Mouse (Mus musculus) bone marrow macrophage, adult 2 months (primary cell): ENCODE data around the gene Limk1.

Experiments used
- CTCF ChIP-seq: IDR thresholded peaks from 2 replicates; pipeline ENCODE4 v1.5.1; 2012; ENCODE audit warnings: low read depth, mild to moderate bottlenecking, low read length, moderate library complexity
- POLR2A ChIP-seq: IDR thresholded peaks from 2 replicates; pipeline ENCODE4 v1.6.1; 2012; ENCODE audit warnings: mild to moderate bottlenecking, low read depth, low read length, borderline replicate concordance

DNA sequence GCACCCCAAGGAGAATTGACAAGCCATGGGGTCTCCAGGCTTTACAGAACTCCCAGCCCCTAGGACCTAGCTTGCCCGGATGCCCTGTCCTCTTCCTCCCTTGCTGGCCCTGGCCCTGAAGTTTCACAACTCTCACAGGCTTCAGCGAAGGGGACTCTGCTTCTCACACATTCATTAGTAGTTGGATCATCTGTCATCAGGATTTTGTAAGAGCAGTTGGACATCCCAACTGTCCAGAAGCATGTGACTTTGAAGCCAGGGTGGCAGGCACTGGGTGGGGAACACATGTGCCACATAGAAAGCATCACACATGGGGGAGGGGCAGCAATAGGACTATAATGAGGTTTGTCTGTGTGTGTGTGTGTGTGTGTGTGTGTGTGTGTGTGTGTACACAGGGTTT is 46.5 kb upstream of the Limk1 start:
- TF ChIP-seq CTCF (no peak), POLR2A (no peak)
